Mouse (Mus musculus) heart, embryonic 15.5 days (tissue): ENCODE results near the gene Ccdc181. TPM values are rescaled to one million over a fixed set of nuclear protein-coding genes. Genes with fewer than 3 reads are reported as not detected.

ENCODE experiments used
- ATAC-seq: fragments of 200-750 bp; cut with Nextera tagmentation; replicated peaks from 2 replicates; pipeline ENCODE4 v1.8.0; 2017; ENCODE audit warnings: low read depth, moderate TSS enrichment; ENCODE audit not compliant: insufficient number of reproducible peaks, insufficient read depth, low FRiP score
- H3K27ac ChIP-seq: fragments of 300-500 bp; sonication (generic); 2 replicates; pipeline ENCODE4 v1.5.1; 2015; ENCODE audit warnings: mild to moderate bottlenecking, inconsistent platforms
- H3K27me3 ChIP-seq: fragments of 300-500 bp; sonication (generic); 2 replicates; pipeline ENCODE4 v1.6.1; 2015; ENCODE audit warnings: inconsistent platforms
- H3K36me3 ChIP-seq: fragments of 300-500 bp; sonication (generic); 2 replicates; pipeline ENCODE4 v1.6.1; 2015; ENCODE audit warnings: mild to moderate bottlenecking, inconsistent platforms
- H3K4me1 ChIP-seq: fragments of 300-500 bp; sonication (generic); replicated peaks from 2 replicates; pipeline ENCODE4 v1.6.1; 2015; ENCODE audit warnings: inconsistent platforms
- H3K4me2 ChIP-seq: fragments of 300-500 bp; sonication (generic); 2 replicates; pipeline ENCODE4 v1.6.1; 2015; ENCODE audit warnings: inconsistent platforms, mild to moderate bottlenecking, moderate library complexity
- H3K4me3 ChIP-seq: fragments of 300-500 bp; sonication (generic); 2 replicates; pipeline ENCODE4 v1.5.1; 2015; ENCODE audit warnings: mild to moderate bottlenecking, inconsistent platforms
- H3K9ac ChIP-seq: fragments of 300-500 bp; sonication (generic); 2 replicates; pipeline ENCODE4 v1.6.1; 2015; ENCODE audit warnings: mild to moderate bottlenecking, inconsistent platforms
- H3K9me3 ChIP-seq: fragments of 300-500 bp; sonication (generic); replicated peaks from 2 replicates; pipeline ENCODE4 v1.6.1; 2016; ENCODE audit warnings: inconsistent platforms
- WGBS: fragments of 180-500 bp; shearing (Covaris S2); methylation state at CpG from one replicate; pipeline ENCODE4 v1.1.7; 2015; ENCODE audit warnings: mixed read lengths; 5-methylcytosine and 5-hydroxymethylcytosine counted together
- polyA plus RNA-seq: library from polyadenylated mRNA; unstranded; fragments of >200 nt; fragmentation: Nextera tagmentation; extraction: Ambion mirVana; gene quantifications from 2 replicates; pipeline ENCODE4 v1.2.1, GENCODE M21; 2015

Gene Ccdc181
- polyA plus RNA-seq, 1 experiment from 2014 or later = 10.4 TPM

DNA sequence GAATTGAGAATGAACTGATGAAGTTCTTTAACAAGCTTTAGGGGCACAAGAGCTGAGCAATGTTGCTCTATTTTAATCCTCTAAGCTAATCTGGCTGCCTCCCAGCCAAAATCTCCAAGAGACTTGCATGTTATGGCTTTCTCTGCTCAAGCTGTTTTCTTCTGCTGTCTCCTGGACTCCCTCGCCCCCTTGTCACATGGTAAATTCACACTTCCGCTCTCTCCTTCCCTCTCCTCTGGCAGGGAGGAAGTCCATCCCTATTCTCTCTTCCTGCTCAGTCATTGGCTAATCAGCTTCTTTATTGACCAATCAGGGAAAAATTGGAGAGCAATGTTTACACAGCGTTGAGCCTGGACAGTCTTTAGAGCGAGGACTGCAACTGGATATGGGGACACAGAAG is 60.5 kb downstream of the Ccdc181 start:
- Histone ChIP-seq H3K27ac (no peak overlapping the region), H3K27me3 (no peaks in the 10 kb centered on the region), H3K9ac (no peak overlapping the region), H3K4me1 (peaks cover 6% of the 10 kb centered on the region; the same call in 1 of the 2 replicates), H3K36me3 (0 out of 2 replicates have a peak, but pooled peaks cover 2% of the 10 kb centered on the region), H3K4me2 (no peak overlapping the region), H3K9me3 (no peaks in the 10 kb centered on the region), H3K4me3 (no peak overlapping the region)
- no peak for ATAC-seq
- WGBS = 82% methylated on average over 4 of the region's 4 CpGs

Other genes with a start within 250 kb of the Ccdc181 start
- 2.0 and 2.3 TPM in 2 replicates for gene Sele, start 227.4 kb upstream of the Ccdc181 start, polyA plus RNA-seq
- gene Sell, start 213.6 kb upstream of the Ccdc181 start, polyA plus RNA-seq = 2.0 and 17.9 TPM in 2 replicates
- 0.35 and 0.42 TPM in 2 replicates for gene Selp, start 160.3 kb upstream of the Ccdc181 start, polyA plus RNA-seq
- gene F5, start 123.7 kb upstream of the Ccdc181 start, polyA plus RNA-seq = 0.31 and 0.34 TPM in 2 replicates
- gene Slc19a2, start 26.5 kb upstream of the Ccdc181 start, polyA plus RNA-seq = 6.2 and 7.5 TPM in 2 replicates
- 16.1 and 19.4 TPM in 2 replicates for gene Nme7, start 28.5 kb downstream of the Ccdc181 start, polyA plus RNA-seq
- gene Blzf1, start 31.9 kb downstream of the Ccdc181 start, polyA plus RNA-seq = 26.1 and 27.2 TPM in 2 replicates
- gene Atp1b1, start 182.8 kb downstream of the Ccdc181 start, polyA plus RNA-seq = 267 and 301 TPM in 2 replicates